Mouse (Mus musculus) activated CD4-positive, CD25-positive, alpha-beta regulatory T cell (primary cell): ENCODE data around the gene Atp10b. TPM values are rescaled to one million over a fixed set of nuclear protein-coding genes. Genes with fewer than 3 reads are reported as not detected.

ENCODE experiments used
- polyA plus RNA-seq, 2 experiments: library from polyadenylated mRNA; unstranded; fragments of 100-300 nt; shearing (Covaris generic); gene quantifications; one replicate each; pipeline ENCODE4 v1.2.1; 2017

Atp10b gene
- under 1 TPM in 1 of 2 experiments, not detected in 1; 0.15 TPM for polyA plus RNA-seq

DNA sequence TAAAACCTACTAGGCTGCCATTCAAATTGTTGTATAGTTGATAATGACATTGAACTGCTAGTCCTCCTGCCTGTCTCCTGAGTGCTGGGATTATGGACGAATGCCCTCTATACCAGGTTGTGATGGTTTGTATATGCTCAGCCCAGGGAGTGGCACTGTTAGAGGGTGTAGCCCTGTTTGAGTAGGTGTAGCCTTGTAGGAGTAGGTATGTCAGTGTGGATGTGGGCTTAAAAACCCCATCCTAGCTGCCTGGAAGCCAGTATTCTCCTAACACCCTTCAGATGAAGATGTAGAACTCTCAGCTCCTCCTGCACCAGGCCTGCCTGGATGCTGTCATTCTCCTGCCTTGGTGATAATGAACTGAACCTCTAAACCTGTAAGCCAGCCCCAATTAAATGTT is at the start of gene Atp10b:
Gene Atp10b (plus strand): TSS at position 301 of the 400 bp plus-strand sequence.

Other genes with a start within 250 kb of the Atp10b start
- under 1 TPM in 1 of 2 experiments, not detected in 1; 0.15 TPM for gene Gm9972, start 114.1 kb upstream of the Atp10b start, polyA plus RNA-seq